Mouse (Mus musculus): ENCODE measurements at regions not wholly inside any gene's neighbourhood (a gene's known extent, or its start where the extent isn't known, plus 50 kb on each side); places are given as distances from the start of the nearest gene placed in this dataset.

DNA sequence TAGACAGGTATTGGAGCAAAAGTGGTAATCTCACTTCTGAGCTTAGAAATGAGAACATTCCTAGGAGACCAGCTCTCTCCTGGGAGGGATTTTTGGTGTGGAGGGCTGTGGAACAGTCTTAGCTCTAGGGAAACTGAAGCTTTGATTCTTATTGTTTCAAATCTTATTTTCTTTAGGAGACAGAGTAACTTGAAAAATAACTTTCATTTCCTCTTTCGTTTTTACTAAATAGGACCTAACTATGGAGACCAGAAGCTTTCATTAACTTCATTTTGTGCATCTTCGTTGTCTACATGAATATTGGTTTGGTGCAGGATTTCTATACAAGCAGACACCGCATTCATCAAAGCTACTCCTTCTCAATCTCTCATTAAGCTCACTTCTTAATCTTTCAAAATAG, 1010.5 kb upstream of the Msl3l2 start:
- no peak for DNase-seq (ENCODE audit: low read depth)

DNA sequence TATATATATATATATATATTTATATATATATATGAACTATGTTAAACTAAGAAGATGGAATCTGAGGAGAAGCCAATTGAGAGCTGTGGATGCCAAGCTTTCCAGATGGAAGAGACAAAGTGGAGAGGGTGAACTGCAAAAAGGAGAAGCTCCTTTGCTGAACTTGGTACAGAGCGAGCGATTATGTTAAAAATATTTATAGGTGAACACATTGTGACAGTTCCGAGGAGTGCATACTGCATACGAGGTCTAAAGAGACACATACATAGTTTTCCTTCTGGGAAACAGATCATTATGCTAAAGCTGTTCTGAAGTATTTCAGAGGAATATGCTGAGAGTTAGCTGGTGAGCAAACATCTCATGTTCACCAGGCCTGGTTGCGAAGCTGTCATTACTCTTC, 1009.5 kb upstream of the Msl3l2 start:
- no peak for DNase-seq (ENCODE audit: low read depth)

DNA sequence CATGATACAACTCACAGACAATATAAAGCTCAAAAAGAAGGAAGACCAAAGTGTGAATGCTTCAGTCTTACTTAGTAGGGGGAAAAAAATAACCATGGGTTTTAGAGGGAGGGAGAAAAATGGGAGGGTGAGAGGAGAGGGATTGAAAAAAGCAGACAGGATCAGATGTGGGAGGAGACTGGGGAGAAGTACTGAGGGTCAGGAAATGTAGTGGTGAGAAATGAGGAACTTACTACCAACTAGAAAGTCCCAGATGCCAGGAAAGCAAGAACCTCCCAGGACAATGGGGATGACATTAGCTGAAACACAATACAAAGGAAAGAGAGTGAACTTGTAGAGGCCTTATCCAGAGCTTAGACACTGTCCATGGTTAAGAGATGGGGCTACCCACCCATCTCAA, 1008.4 kb upstream of the Msl3l2 start:
- peak; percentile 55 for DNase-seq (ENCODE audit: low read depth)

DNA sequence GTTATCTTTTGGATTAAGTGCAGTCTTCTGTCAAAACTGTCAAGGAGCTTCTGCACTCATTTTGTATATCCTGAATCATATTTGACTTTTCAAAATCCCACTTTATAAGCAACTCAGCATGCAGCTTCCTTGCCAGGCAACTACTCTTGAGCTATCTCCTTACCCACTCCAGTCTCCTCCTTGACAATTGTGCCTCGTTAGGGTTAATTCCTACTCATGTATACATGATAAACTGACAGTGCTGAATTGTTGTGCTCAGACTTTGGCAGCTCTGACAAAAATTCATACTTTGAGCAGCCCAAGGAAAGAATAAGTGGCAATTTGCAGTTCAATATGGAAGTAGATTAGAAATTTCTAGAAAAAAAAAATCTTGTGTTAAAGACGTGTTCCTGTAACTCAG, 994.5 kb upstream of the Msl3l2 start:
- no peak for DNase-seq (ENCODE audit: low read depth)

DNA sequence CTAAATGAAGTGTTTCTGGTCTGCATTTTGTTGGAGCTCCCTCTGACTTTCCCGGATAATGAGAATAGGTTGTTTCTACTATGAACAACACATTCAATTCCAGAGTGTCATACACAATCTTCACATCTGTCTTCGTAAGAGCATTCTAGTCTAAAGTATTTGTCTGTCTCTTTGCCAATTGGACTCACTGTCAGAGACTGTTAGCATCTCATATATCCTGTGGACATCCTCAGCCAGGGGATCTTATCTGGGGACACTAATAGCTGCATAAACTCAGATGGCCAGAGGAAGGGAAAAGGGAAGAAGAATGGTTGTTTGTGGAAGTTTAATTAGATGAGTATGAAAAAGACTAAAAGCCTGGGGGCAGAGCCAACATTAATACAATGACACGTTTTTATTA, 958.5 kb upstream of the Msl3l2 start:
- no peak for DNase-seq (ENCODE audit: low read depth)

DNA sequence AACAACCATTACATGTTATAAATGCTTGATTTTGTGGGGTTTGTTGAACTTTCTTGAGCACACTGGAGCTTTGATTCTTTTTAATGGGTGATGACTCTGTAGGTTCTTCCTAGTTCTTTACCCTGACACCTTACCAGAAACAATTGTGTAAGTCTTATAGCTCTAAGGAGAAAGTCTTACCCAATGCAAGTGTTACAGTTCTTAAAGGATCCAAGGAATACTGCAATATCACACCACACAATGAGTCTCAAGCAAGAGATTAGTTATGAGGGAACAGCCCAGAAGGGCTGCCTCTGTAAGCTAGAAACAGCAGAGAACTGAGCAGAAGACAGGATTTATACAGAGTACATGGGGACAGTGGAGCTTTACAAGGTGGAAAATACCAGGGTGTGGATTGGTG, 914.5 kb upstream of the Msl3l2 start:
- no peak for DNase-seq (ENCODE audit: low read depth)

DNA sequence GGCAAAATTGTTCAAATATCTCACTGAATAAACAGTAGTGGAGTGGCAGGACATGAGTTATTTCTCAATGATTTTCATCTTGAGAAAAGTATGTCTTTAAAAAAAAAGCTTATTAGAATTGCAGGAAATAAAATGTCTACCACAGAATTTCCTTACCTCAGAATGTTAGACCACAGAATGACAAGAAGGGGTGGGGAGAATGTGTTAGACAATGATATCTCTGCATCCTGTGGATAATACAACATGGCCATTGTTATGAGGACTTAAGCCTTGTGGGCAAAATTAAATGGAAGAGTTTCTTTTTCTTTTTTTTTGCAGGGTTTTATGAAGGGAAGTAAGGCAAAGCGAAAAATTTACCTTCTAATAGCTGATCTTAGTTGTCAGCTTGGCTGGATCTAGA, 912.6 kb upstream of the Msl3l2 start:
- DNase-seq (ENCODE audit: low read depth) = peak; percentile 96

DNA sequence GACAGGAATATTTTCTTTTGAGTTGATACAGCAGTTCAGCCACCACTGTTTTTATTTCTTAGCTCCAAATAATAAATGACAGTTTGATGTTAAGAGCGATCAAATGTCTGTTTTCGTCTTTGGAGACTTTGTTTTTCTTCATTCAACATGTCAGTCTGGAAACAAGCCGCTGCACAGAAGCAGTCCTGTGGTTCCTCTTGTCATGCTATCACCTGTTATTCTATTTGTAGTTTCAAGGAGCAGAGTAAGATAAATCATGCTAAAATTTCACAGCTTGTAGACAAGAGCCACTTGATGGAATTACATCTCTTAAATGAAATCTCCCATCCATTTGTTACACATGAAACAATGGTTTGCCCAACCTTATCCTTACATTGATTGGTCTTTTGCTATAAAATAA, 911.5 kb upstream of the Msl3l2 start:
- no peak for DNase-seq (ENCODE audit: low read depth)

DNA sequence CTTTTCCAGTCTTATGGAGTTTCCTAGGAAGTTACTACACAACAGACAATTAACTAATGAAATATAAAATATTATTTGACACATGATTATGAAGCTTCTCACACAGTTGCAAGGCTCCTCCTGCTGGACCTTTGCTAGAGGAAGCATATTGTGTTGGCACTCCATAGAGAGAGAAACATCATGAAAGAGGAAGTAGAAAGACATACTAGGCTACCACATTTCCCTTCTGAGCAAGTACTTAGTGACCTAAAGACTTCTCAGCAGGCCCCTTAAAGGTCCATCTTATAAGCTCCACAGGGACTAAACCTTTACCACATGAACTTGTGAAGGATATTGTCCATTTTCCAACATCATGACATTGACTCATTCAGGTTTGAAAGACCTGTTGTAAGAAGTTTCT, 869.6 kb upstream of the Msl3l2 start:
- DNase-seq (ENCODE audit: low read depth) = peak; percentile 62

DNA sequence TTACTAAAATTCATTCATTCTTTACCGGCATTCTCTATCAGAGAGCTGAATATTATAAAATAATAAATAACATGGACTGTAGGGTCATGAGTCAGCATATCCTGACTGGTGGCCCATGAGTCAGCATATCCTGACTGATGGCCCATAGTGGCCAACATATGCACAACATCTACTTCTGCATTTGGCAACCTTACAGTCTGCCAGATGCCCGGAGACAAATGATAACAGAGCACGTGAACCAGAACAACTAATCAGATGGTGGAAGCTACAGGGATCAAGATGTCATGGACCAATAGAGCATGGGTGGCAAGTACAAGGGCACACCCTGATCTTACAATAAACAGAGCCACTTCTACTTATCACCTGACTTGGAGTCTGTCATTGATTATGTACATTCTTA, 849.4 kb upstream of the Msl3l2 start:
- peak; percentile 89 for DNase-seq (ENCODE audit: low read depth)

DNA sequence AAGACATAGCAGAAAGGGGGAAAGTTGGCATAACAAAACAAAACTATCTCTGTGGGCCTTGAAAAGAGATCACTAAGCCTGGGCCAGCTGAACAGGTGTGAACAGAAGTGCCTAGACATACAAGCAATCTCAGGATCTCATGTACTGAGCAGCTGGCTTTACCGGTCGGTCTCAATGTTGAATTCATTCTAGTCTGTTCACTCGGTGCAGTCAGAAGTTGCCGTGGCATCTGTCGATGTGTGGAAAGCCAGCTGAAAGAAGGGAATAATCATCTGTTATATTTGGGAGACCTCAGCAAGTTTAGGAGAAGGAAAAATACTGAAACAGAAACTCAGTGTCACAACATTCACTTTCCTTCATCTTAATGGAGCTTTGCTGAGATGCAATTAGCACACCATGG, 806.6 kb upstream of the Msl3l2 start:
- DNase-seq (ENCODE audit: low read depth) = no peak

DNA sequence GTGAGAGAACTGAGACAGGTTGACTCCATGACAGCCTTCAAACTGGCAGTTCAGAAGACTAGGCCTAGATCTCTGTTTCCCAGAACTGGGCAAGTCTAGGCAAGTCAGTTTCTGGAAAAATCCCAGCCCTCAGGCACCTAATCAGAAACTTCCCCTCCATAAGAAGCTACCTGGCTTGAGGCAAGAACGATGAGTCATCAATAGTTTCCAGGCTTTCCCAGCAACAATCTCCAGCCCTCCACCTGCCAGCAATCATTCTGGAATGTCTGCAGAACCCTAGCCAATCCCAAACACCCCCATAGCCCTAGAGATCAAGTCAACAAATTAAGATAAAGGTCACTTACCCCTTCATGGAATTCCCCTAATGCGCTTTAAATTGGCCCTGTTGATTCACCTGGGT, 772.9 kb upstream of the Msl3l2 start:
- DNase-seq (ENCODE audit: low read depth) = no peak

DNA sequence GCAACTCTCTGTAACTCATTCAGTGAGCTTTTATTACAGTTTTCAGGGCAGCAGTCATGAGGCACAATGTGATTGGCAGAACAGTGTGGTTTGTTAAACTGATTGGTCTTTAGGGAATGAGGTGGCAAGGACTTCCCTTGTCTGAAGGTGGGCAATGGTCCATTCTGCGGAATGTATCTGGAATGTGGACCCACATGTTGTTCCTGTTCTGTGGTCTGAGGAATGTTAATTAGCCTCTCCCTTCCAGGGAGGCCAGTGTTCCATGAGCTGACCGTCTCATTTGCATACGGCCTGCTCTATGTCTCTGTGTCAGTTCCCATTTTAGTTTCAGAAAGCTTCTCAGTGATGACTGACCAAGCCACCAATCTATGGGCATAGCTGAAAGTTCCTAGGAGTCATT, 770.7 kb upstream of the Msl3l2 start:
- DNase-seq (ENCODE audit: low read depth) = no peak

DNA sequence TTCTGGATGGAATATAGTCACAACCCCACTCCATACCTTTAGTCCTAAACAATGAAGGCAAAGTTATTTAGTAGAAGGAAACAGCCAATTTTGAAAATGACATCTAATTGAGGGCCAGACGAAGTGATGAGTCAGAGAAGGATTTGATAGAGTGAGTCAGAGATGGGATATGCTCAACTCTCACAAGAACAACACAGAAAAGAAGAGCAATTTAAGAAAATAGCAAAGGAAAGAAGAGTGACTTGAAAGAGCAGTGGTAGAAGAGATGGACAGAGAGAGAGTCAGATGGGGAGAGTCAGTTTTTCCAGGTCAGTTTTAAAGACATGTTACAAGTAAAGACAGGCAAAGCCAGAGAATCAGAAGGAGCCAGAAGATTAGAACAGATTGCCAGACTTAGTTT, 758.6 kb upstream of the Msl3l2 start:
- no peak for DNase-seq (ENCODE audit: low read depth)

Measured in 416B (cell line).